In genomic region chr9:121669348-121669791, GRCm38 (mm10) we compare ENCODE assay signal across 8 mouse cellular contexts. TPM values are rescaled to one million over a fixed set of nuclear protein-coding genes. Genes with fewer than 3 reads are reported as not detected.
DNase-seq lines count a peak whose midpoint lies in the region; ATAC-seq lines count a peak whose summit lies in the region.

No protein-coding gene starts in this region.

- peak; percentile 12 for DNase-seq in adrenal gland, adult 8-10 months
- DNase-seq in forebrain, embryonic 14.5 days (ENCODE audit: low spot score), result peak; percentile 64
- peak; percentile 69 to 70 for DNase-seq in heart, postnatal 36 days
- DNase-seq in kidney, postnatal 4 days, result peak; percentile 83 to 89
- DNase-seq in right cerebral cortex, postnatal 25 days, result peak; percentile 42

- H3K9ac ChIP-seq in forebrain, embryonic 14.5 days (ENCODE audit: low read length), result peak overlapping the region; percentile 54

- WGBS in forebrain, embryonic 14.5 days, result under 1% methylated on average over 28 of the region's 28 CpGs

- 0 out of 2 replicates have a peak, but pooled peaks cover 3% of the 10 kb centered on the region for H3K27me3 ChIP-seq in forebrain, embryonic 14.5 days (replicated peaks; ENCODE audit: control insufficient read depth, insufficient read depth, low read length)

- peak overlapping the region; percentile 25 for H3K4me3 ChIP-seq in forebrain, embryonic 14.5 days (ENCODE audit: low read depth, low read length)

- intact Hi-C loops in heart, postnatal 36 days (cut with DNase I), result loop anchor here (1.0 to 2.0 kb wide), 2 partner anchors 10 to 27 kb away; partner anchors contain the start of genes Lyzl4 and Vipr1

- H3K4me1 ChIP-seq in forebrain, embryonic 14.5 days (ENCODE audit: control insufficient read depth, insufficient read depth, low read length), result peaks cover 17% of the 10 kb centered on the region; the same call in 1 of the 2 replicates

- no peaks in the 10 kb centered on the region for H3K9me3 ChIP-seq in forebrain, embryonic 14.5 days (replicated peaks; ENCODE audit: control insufficient read depth, low read length)

- peak overlapping the region; percentile 59 for H3K4me2 ChIP-seq in forebrain, embryonic 14.5 days (ENCODE audit: low read length)

- no peaks in the 10 kb centered on the region for H3K36me3 ChIP-seq in forebrain, embryonic 14.5 days (ENCODE audit: control insufficient read depth, insufficient read depth, low read length)

- peak; percentile 67 for ATAC-seq in CD4-positive, CD25-positive, alpha-beta regulatory T cell, adult 4 months
- peak; percentile 49 for ATAC-seq in forebrain, embryonic 14.5 days
- peak; percentile 54 for ATAC-seq in megakaryocyte-erythroid progenitor cell, adult 5-6 weeks (replicated peaks; ENCODE audit: low FRiP score, low TSS enrichment, poor library complexity, severe bottlenecking)
- no peak for ATAC-seq in erythroblast, adult 5-6 weeks (replicated peaks; ENCODE audit: low FRiP score, poor library complexity, severe bottlenecking)

- no peak overlapping the region for H3K27ac ChIP-seq in forebrain, embryonic 14.5 days (ENCODE audit: low read depth, low read length)

RNA-seq across cellular contexts. Expression of gene Vipr1, which starts 26.9 kb away (rescaled TPM):
- 1 to 10 TPM; 1.3 to 2.0 TPM for polyA plus RNA-seq in CD4-positive, CD25-positive, alpha-beta regulatory T cell, adult 4 months (2017; shearing (Covaris generic))
- total RNA-seq in adrenal gland, adult 8-10 months (2022), result 1 to 10 TPM in 2 of 4 experiments, under 1 TPM in 2; 0.58 to 2.2 (median 1.2) TPM
- polyA plus RNA-seq in forebrain, embryonic 14.5 days (2014; fragmentation: Nextera tagmentation; extraction: Ambion mirVana), result 0.38 and 0.46 TPM in 2 replicates
- 1 to 10 TPM; 1.1 to 3.9 TPM for total RNA-seq in heart, postnatal 36 days (2021)
- not detected in 2 replicates for total RNA-seq in megakaryocyte-erythroid progenitor cell, adult 5-6 weeks (2014; fragmentation: Nextera tagmentation)
- total RNA-seq in megakaryocyte-erythroid progenitor cell, adult 5-6 weeks (2017), result not detected in 2 replicates
- total RNA-seq in erythroblast, adult 5-6 weeks (2015; ENCODE audit: low replicate concordance), result 0.21 TPM in 1 of 2 replicates, not detected in the other
- 0.14 and 0.43 TPM in 2 replicates for total RNA-seq in erythroblast, adult 5-6 weeks (2017; ENCODE audit: low replicate concordance)

RNA-seq across cellular contexts. Expression of gene Lyzl4, which starts 27.5 kb away (rescaled TPM):
- polyA plus RNA-seq in CD4-positive, CD25-positive, alpha-beta regulatory T cell, adult 4 months (2017; shearing (Covaris generic)), result not detected
- under 1 TPM in 1 of 4 experiments, not detected in 3; 0.75 TPM for total RNA-seq in adrenal gland, adult 8-10 months (2022)
- 0.18 TPM in 1 of 2 replicates, not detected in the other for polyA plus RNA-seq in forebrain, embryonic 14.5 days (2014; fragmentation: Nextera tagmentation; extraction: Ambion mirVana)
- total RNA-seq in heart, postnatal 36 days (2021), result not detected
- total RNA-seq in megakaryocyte-erythroid progenitor cell, adult 5-6 weeks (2014; fragmentation: Nextera tagmentation), result not detected in 2 replicates
- total RNA-seq in megakaryocyte-erythroid progenitor cell, adult 5-6 weeks (2017), result not detected in 2 replicates
- total RNA-seq in erythroblast, adult 5-6 weeks (2015; ENCODE audit: low replicate concordance), result not detected in 2 replicates
- not detected in 2 replicates for total RNA-seq in erythroblast, adult 5-6 weeks (2017; ENCODE audit: low replicate concordance)

RNA-seq across cellular contexts. Expression of gene Sec22c, which starts 35.9 kb away (rescaled TPM):
- 10 to 100 TPM; 17.6 to 32.9 TPM for polyA plus RNA-seq in CD4-positive, CD25-positive, alpha-beta regulatory T cell, adult 4 months (2017; shearing (Covaris generic))
- total RNA-seq in adrenal gland, adult 8-10 months (2022), result 1 to 10 TPM; 6.4 to 8.3 (median 7.2) TPM
- 20.5 and 24.1 TPM in 2 replicates for polyA plus RNA-seq in forebrain, embryonic 14.5 days (2014; fragmentation: Nextera tagmentation; extraction: Ambion mirVana)
- 1 to 10 TPM; 5.5 to 6.1 TPM for total RNA-seq in heart, postnatal 36 days (2021)
- 9.4 and 10.9 TPM in 2 replicates for total RNA-seq in megakaryocyte-erythroid progenitor cell, adult 5-6 weeks (2014; fragmentation: Nextera tagmentation)
- total RNA-seq in megakaryocyte-erythroid progenitor cell, adult 5-6 weeks (2017), result 1.9 and 3.1 TPM in 2 replicates
- total RNA-seq in erythroblast, adult 5-6 weeks (2015; ENCODE audit: low replicate concordance), result 4.2 and 6.5 TPM in 2 replicates
- total RNA-seq in erythroblast, adult 5-6 weeks (2017; ENCODE audit: low replicate concordance), result 3.2 and 6.6 TPM in 2 replicates

RNA-seq across cellular contexts. Expression of gene Ss18l2, which starts 40.8 kb away (rescaled TPM):
- polyA plus RNA-seq in CD4-positive, CD25-positive, alpha-beta regulatory T cell, adult 4 months (2017; shearing (Covaris generic)), result 10 to 100 TPM; 50.7 to 52.2 TPM
- 10 to 100 TPM; 32.9 to 48.3 (median 40.6) TPM for total RNA-seq in adrenal gland, adult 8-10 months (2022)
- 149 and 186 TPM in 2 replicates for polyA plus RNA-seq in forebrain, embryonic 14.5 days (2014; fragmentation: Nextera tagmentation; extraction: Ambion mirVana)
- 100 to 1,000 TPM; 125 to 135 TPM for total RNA-seq in heart, postnatal 36 days (2021)
- total RNA-seq in megakaryocyte-erythroid progenitor cell, adult 5-6 weeks (2014; fragmentation: Nextera tagmentation), result 57.8 and 77.0 TPM in 2 replicates
- 47.8 and 54.4 TPM in 2 replicates for total RNA-seq in megakaryocyte-erythroid progenitor cell, adult 5-6 weeks (2017)
- 5.4 and 28.4 TPM in 2 replicates for total RNA-seq in erythroblast, adult 5-6 weeks (2015; ENCODE audit: low replicate concordance)
- total RNA-seq in erythroblast, adult 5-6 weeks (2017; ENCODE audit: low replicate concordance), result 5.5 and 10.0 TPM in 2 replicates

RNA-seq across cellular contexts. Expression of gene Nktr, which starts 49.6 kb away (rescaled TPM):
- polyA plus RNA-seq in CD4-positive, CD25-positive, alpha-beta regulatory T cell, adult 4 months (2017; shearing (Covaris generic)), result 100 to 1,000 TPM; 104 to 128 TPM
- total RNA-seq in adrenal gland, adult 8-10 months (2022), result 100 to 1,000 TPM in 2 of 4 experiments, 10 to 100 TPM in 2; 57.2 to 146 (median 91.1) TPM
- polyA plus RNA-seq in forebrain, embryonic 14.5 days (2014; fragmentation: Nextera tagmentation; extraction: Ambion mirVana), result 41.5 and 53.0 TPM in 2 replicates
- 10 to 100 TPM; 33.0 to 33.7 TPM for total RNA-seq in heart, postnatal 36 days (2021)
- total RNA-seq in megakaryocyte-erythroid progenitor cell, adult 5-6 weeks (2014; fragmentation: Nextera tagmentation), result 161 and 173 TPM in 2 replicates
- total RNA-seq in megakaryocyte-erythroid progenitor cell, adult 5-6 weeks (2017), result 132 and 146 TPM in 2 replicates
- 42.6 and 59.0 TPM in 2 replicates for total RNA-seq in erythroblast, adult 5-6 weeks (2015; ENCODE audit: low replicate concordance)
- total RNA-seq in erythroblast, adult 5-6 weeks (2017; ENCODE audit: low replicate concordance), result 81.6 and 92.8 TPM in 2 replicates

Comparison
In these comparisons a context has a peak if more than half of its experiments do, and no peak if none do; other contexts are left out.
1. DNase-seq: peak in every context shown above with its lines; median percentile 86 in kidney, postnatal 4 days; 70 in heart, postnatal 36 days; 64 in forebrain, embryonic 14.5 days; 42 in right cerebral cortex, postnatal 25 days; 12 in adrenal gland, adult 8-10 months.